Mouse (Mus musculus): ENCODE measurements at regions not wholly inside any gene's neighbourhood (a gene's known extent, or its start where the extent isn't known, plus 50 kb on each side); places are given as distances from the start of the nearest gene placed in this dataset.

DNA sequence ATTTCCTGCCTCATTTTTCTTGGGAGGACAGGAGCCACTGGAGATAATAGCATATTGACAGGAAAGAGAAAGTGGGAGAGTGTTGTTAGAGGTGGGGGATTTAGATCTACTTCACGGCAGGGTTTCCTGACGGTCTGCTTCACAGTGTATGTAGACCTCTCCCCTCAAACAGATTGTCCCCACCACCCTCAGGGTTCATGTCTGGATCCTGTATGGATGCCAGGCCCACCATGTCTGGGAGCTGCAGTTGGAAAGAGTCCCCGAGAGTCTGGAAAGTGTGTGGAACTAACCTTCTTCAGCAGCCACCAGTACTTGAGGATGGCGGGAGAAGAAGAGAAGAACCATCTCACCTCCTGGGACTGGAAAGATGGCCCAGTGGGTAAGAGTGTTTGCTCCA, 53.0 kb upstream of the Ctbp2 start:
- TF ChIP-seq CTCF (conservative IDR thresholded peaks at IDR 0.05; ENCODE audit: insufficient read depth, insufficient read length, low read depth, low read length) (no peak), POLR2A (IDR thresholded peaks at IDR 0.05; ENCODE audit: low read depth, low read length) (no peak)

Measured in kidney, adult 2 months (tissue).